Mouse (Mus musculus) embryonic facial prominence, embryonic 13.5 days (tissue): ENCODE results near the gene Cchcr1. TPM values are rescaled to one million over a fixed set of nuclear protein-coding genes. Genes with fewer than 3 reads are reported as not detected.

Experiments
- polyA plus RNA-seq: library from polyadenylated mRNA; unstranded; fragments of >200 nt; fragmentation: Nextera tagmentation; extraction: Ambion mirVana; gene quantifications from 2 replicates; pipeline ENCODE4 v1.2.1, GENCODE M21; 2015

Cchcr1 gene
- polyA plus RNA-seq, 1 experiment from 2014 or later, result 23.2 TPM

Other genes starting within 250 kb of the Cchcr1 start
- gene H2-Q1, start 196.7 kb upstream of the Cchcr1 start, polyA plus RNA-seq, result not detected in 2 replicates
- 1.2 TPM in 1 of 2 replicates, not detected in the other for gene H2-Q2, start 174.9 kb upstream of the Cchcr1 start, polyA plus RNA-seq
- 1.6 and 2.1 TPM in 2 replicates for gene H2-Q4, start 137.5 kb upstream of the Cchcr1 start, polyA plus RNA-seq
- gene H2-Q6, start 92.2 kb upstream of the Cchcr1 start, polyA plus RNA-seq, result 0.28 and 0.55 TPM in 2 replicates
- 1.6 and 3.3 TPM in 2 replicates for gene H2-Q7, start 77.9 kb upstream of the Cchcr1 start, polyA plus RNA-seq
- gene H2-Q10, start 47.0 kb upstream of the Cchcr1 start, polyA plus RNA-seq, result 0.14 and 5.4 TPM in 2 replicates
- not detected in 2 replicates for gene Pou5f1, start 11.1 kb upstream of the Cchcr1 start, polyA plus RNA-seq
- 74.1 and 78.2 TPM in 2 replicates for gene Tcf19, start 276 bp upstream of the Cchcr1 start, polyA plus RNA-seq
- 1.5 and 1.9 TPM in 2 replicates for gene Psors1c2, start 16.1 kb downstream of the Cchcr1 start, polyA plus RNA-seq
- 0.10 TPM in 1 of 2 replicates, not detected in the other for gene Cdsn, start 35.0 kb downstream of the Cchcr1 start, polyA plus RNA-seq
- 0.27 and 0.28 TPM in 2 replicates for gene 2300002M23Rik, start 50.4 kb downstream of the Cchcr1 start, polyA plus RNA-seq
- gene Sfta2, start 84.4 kb downstream of the Cchcr1 start, polyA plus RNA-seq, result 0.52 and 0.79 TPM in 2 replicates
- not detected in 2 replicates for gene Gm9573, start 109.5 kb downstream of the Cchcr1 start, polyA plus RNA-seq
- 0.13 TPM in 1 of 2 replicates, not detected in the other for gene Mucl3, start 126.6 kb downstream of the Cchcr1 start, polyA plus RNA-seq
- gene Vars2, start 150.5 kb downstream of the Cchcr1 start, polyA plus RNA-seq, result 15.9 and 17.4 TPM in 2 replicates
- 39.2 and 48.6 TPM in 2 replicates for gene Gtf2h4, start 156.6 kb downstream of the Cchcr1 start, polyA plus RNA-seq
- 65.8 and 69.4 TPM in 2 replicates for gene Ddr1, start 187.5 kb downstream of the Cchcr1 start, polyA plus RNA-seq